Mouse (Mus musculus): ENCODE data around the gene Vmn1r51. TPM values are rescaled to one million over a fixed set of nuclear protein-coding genes. Genes with fewer than 3 reads are reported as not detected.
"Not testable (repeated sequence)": the region's sequence is repeated elsewhere in the genome, so short reads cannot be mapped to it uniquely, and the experiment has no call there.

Gene Vmn1r51
- not detected in 2 replicates for polyA plus RNA-seq (2012; rRNA removed)

DNA sequence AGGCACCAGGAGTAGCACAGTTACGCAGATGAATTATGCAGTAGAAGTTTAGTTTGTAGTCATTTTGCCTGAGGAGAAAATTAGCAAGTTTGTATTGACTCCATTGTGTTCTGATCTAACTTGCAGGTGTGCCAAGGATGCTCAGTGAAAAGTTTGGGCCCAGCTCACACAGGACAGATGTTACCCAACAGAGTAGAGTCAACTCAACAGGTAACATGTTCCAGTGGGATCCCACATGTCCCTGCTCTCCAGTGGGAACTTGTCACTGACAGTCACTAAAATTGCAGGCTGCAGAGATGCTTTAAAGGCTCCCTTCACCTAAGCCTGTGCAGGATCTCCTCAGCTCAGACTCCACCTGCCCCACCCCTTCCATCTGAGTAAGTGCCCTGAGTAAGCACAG, at the start of gene Vmn1r51:
TSS of gene Vmn1r51 (plus strand) at position 301 of the 400 bp plus-strand sequence.
- not testable (repeated sequence) for DNase-seq (ENCODE audit: low spot score)

DNA sequence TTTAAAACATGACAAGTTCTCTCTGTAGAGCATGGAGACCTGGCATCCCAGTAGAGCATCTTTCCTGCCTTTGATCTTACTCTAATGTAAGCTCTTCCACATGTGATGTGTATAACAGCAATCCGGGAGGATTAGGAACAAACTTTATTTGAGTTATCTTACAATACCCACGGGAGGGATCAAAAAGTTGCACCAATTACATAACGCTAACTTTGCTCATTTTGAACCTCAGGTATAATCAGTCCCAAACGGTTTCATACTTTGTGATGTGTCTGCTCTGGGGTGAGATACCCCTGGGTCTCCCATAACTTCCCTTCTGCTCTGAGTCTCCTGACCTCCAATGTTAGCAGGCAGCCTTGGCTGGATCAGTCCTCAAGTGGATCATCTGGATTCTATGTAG, 44.0 kb upstream of the Vmn1r51 start, which contains the start of gene Vmn1r49:
TSS of gene Vmn1r49 (minus strand) at position 101 of the 400 bp plus-strand sequence.
- DNase-seq (ENCODE audit: low spot score), result no peak

DNA sequence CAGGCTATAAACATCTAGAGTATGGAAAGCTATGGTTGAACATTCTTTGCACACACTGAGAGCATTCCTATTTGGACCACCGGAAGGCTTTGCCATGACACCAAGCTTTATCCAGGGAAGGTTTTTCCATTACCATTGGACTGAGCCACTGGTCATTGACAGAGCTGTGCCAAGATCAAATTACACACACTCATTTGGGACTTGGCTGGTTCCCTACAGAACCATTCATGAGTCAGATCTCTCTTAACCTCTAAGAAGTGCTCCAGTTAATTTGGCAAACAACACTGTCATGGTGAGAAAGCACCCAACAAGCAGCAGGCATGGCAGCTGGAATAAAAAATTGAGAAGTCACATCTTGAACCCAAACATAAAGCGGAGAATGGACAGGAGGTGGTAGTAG, 21.8 kb upstream of the Vmn1r51 start:
- no peak for DNase-seq (ENCODE audit: low spot score)

DNA sequence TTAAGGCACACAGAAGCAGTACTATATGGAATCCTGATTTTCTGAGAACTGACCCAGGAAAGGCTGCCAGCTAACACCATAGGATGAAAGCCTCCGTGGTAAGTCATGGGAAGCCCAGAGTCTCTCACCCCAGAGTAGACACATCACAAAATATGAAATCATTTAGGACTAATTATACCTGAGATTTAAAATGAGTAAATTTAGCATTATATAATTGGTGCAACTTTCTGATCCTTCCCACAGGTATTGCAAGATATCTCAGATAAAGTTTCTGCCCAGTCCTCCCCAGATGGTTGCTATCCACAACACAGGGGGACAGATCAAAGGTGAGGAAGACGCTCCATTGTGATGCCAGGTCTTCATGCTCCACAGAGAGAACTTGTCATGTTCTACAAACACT, 21.3 kb upstream of the Vmn1r51 start, which contains the start of gene Vmn1r50:
TSS of gene Vmn1r50 (plus strand) at position 301 of the 400 bp plus-strand sequence.
- DNase-seq (ENCODE audit: low spot score), result no peak

DNA sequence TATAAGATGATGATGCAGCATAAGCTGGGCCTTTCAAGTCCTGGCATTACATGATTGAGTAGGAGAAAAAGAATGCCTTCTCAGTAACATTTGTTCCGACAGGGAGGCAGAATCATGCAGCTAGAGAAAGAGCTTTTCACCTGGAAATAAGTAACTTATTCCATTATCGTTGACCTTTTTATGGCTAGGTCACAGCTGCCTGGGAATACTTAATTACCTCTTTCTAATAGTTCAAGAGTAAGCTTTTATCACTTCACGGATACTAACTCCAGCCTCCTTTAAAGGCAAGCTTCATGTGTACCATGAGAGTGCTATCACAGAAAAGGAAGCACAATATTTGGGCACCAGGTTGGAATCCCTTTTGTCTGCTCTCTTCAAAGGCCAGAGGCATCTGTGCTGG, 37.7 kb downstream of the Vmn1r51 start:
- DNase-seq (ENCODE audit: low spot score), result no peak

DNA sequence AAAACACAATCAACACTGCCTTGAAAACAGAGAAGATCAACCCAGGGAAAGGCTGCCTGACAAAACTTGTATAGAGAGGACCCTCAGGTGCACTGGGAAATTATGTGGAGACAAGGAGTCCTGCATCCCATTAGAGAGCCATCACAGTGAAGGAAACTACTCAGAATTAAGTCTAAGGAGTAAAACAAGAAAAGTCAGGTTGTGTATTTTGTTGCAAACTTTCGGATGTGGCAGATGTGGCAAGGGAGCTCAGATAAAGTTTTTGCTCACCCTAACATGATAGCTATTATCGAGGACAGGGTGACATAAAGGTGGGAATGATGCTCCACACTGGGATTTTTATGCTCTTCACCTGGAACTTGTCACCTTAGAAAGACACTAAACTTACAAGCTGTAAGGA, 52.1 kb downstream of the Vmn1r51 start, which contains the start of gene Vmn1r52:
TSS of gene Vmn1r52 (plus strand) at position 301 of the 400 bp plus-strand sequence.
- no peak for DNase-seq (ENCODE audit: low spot score)

Other genes with a start within 250 kb of the Vmn1r51 start
- gene Vmn1r42, start 246.2 kb upstream of the Vmn1r51 start, polyA plus RNA-seq (2012; rRNA removed), result not detected in 2 replicates
- not detected in 2 replicates for gene Vmn1r43, start 246.2 kb upstream of the Vmn1r51 start, polyA plus RNA-seq (2012; rRNA removed)
- not detected in 2 replicates for gene Vmn1r44, start 238.9 kb upstream of the Vmn1r51 start, polyA plus RNA-seq (2012; rRNA removed)
- not detected in 2 replicates for gene Vmn1r45, start 182.0 kb upstream of the Vmn1r51 start, polyA plus RNA-seq (2012; rRNA removed)
- not detected in 2 replicates for gene Vmn1r46, start 153.3 kb upstream of the Vmn1r51 start, polyA plus RNA-seq (2012; rRNA removed)
- gene Vmn1r47, start 106.4 kb upstream of the Vmn1r51 start, polyA plus RNA-seq (2012; rRNA removed), result not detected in 2 replicates
- not detected in 2 replicates for gene Vmn1r48, start 85.8 kb upstream of the Vmn1r51 start, polyA plus RNA-seq (2012; rRNA removed)
- not detected in 2 replicates for gene Vmn1r49, start 44.1 kb upstream of the Vmn1r51 start, polyA plus RNA-seq (2012; rRNA removed)
- gene Vmn1r50, start 21.2 kb upstream of the Vmn1r51 start, polyA plus RNA-seq (2012; rRNA removed), result not detected in 2 replicates
- gene Vmn1r52, start 52.2 kb downstream of the Vmn1r51 start, polyA plus RNA-seq (2012; rRNA removed), result not detected in 2 replicates
- gene V1ra8, start 80.2 kb downstream of the Vmn1r51 start, polyA plus RNA-seq (2012; rRNA removed), result not detected in 2 replicates
- gene Vmn1r53, start 101.8 kb downstream of the Vmn1r51 start, polyA plus RNA-seq (2012; rRNA removed), result 0.10 TPM in 1 of 2 replicates, not detected in the other
- not detected in 2 replicates for gene Vmn1r54, start 123.7 kb downstream of the Vmn1r51 start, polyA plus RNA-seq (2012; rRNA removed)
- not detected in 2 replicates for gene BC048671, start 178.6 kb downstream of the Vmn1r51 start, polyA plus RNA-seq (2012; rRNA removed)
- 0.29 and 0.31 TPM in 2 replicates for gene Chst13, start 202.6 kb downstream of the Vmn1r51 start, polyA plus RNA-seq (2012; rRNA removed)
- 0.21 and 0.23 TPM in 2 replicates for gene Uroc1, start 210.7 kb downstream of the Vmn1r51 start, polyA plus RNA-seq (2012; rRNA removed)
- gene Zxdc, start 246.9 kb downstream of the Vmn1r51 start, polyA plus RNA-seq (2012; rRNA removed), result 13.4 and 14.7 TPM in 2 replicates

Measured in urinary bladder, adult 2 months (tissue).